Mouse (Mus musculus) MEL (cell line): ENCODE data around the gene Gjc2.

ENCODE experiments used
- CHD1 ChIP-seq: IDR thresholded peaks from 2 replicates; pipeline ENCODE4 v1.6.1; 2012; ENCODE audit warnings: low read depth, mild to moderate bottlenecking, inconsistent platforms, low read length, improper control_type of control experiment
- CTCF ChIP-seq, 3 experiments: IDR thresholded peaks in 2 of 3; conservative IDR thresholded peaks in 1 of 3; 2 replicates each; pipeline ENCODE4 v1.5.1; 2011 to 2012; ENCODE audit warnings: low read length in 3 of 3, low read depth in 2 of 3, mild to moderate bottlenecking in 2 of 3, improper control_type of control experiment in 1 of 3, inconsistent platforms in 1 of 3, mixed read lengths in 1 of 3, moderate library complexity in 1 of 3; ENCODE audit not compliant: control insufficient read depth in 1 of 3, insufficient read depth in 1 of 3, poor library complexity in 1 of 3, severe bottlenecking in 1 of 3
- E2F4 ChIP-seq: IDR thresholded peaks from 2 replicates; pipeline ENCODE4 v1.6.1; 2011; ENCODE audit warnings: low read depth, low read length, improper control_type of control experiment, borderline replicate concordance
- HCFC1 ChIP-seq: IDR thresholded peaks from 2 replicates; pipeline ENCODE4 v1.6.1; 2012; ENCODE audit warnings: low read depth, mild to moderate bottlenecking, inconsistent platforms, low read length, improper control_type of control experiment, moderate library complexity
- KAT2A ChIP-seq: conservative IDR thresholded peaks from 2 replicates; pipeline ENCODE4 v1.6.1; 2012; ENCODE audit warnings: low read depth, low read length, improper control_type of control experiment, inconsistent platforms
- MAZ ChIP-seq: IDR thresholded peaks from 2 replicates; pipeline ENCODE4 v1.6.1; 2012; ENCODE audit warnings: low read depth, mild to moderate bottlenecking, inconsistent platforms, low read length, improper control_type of control experiment
- POLR2A ChIP-seq, 2 experiments: IDR thresholded peaks; 2 replicates each; pipeline ENCODE4 v1.6.1; 2011 to 2012; ENCODE audit warnings: low read length in 2 of 2, mild to moderate bottlenecking in 2 of 2, control low read depth in 1 of 2, improper control_type of control experiment in 1 of 2, low read depth in 1 of 2, moderate library complexity in 1 of 2; ENCODE audit not compliant: control insufficient read depth in 1 of 2, insufficient read depth in 1 of 2, poor library complexity in 1 of 2
- RAD21 ChIP-seq: IDR thresholded peaks from 2 replicates; pipeline ENCODE4 v1.6.1; 2011; ENCODE audit warnings: mild to moderate bottlenecking, low read depth, low read length, improper control_type of control experiment
- TAL1 ChIP-seq: IDR thresholded peaks from 2 replicates; pipeline ENCODE4 v1.6.1; 2012; ENCODE audit warnings: mild to moderate bottlenecking, inconsistent platforms, low read length, moderate library complexity, mixed read lengths
- TBP ChIP-seq: IDR thresholded peaks from 2 replicates; pipeline ENCODE4 v1.8.0; 2011; ENCODE audit warnings: low read depth, low read length, improper control_type of control experiment
- ZMIZ1 ChIP-seq: IDR thresholded peaks from 2 replicates; pipeline ENCODE4 v1.6.1; 2012; ENCODE audit warnings: low read depth, mild to moderate bottlenecking, inconsistent platforms, low read length, improper control_type of control experiment, moderate library complexity

DNA sequence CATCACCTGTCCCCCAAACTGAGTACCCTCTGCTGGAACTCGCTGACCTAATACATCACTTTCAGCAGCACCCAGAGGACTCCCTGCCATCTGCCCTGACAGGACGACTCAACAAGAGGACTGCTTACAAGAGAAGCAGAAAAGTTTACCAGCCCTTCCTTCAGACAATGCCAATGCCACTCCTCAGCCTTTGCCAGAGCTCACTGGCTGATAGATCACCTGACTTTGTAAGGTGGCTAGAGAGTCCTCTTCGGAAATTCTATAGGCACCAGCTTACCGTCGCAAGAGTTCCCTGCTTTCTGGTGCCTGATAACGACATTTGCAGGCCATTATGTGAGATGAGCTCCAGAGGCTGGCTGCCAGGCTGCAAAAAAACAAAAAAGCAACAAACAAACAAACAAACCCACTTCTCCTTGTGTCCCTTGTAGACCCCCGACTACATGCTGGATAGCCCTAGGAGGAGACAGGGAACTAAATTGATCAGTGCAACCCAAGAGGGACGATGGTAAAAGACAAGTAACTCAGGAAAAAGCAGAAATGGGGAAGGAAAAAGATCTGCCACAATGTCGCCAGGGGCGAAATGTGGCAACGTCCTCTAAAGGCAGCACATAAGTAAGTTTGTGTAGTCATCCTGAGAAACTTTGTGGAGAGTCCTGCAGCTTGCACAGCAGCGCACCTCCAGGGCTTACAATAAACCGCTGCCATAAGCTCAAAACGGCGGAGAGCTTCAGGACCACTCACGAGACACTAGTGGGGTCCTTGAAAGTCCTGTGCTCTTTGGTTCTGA, 18.4 kb upstream of the Gjc2 start:
- no peak; a peak in 1 of 6 replicates for TF ChIP-seq CTCF (IDR thresholded peaks at IDR 0.05 in 2 of 3, conservative IDR thresholded peaks at IDR 0.05 in 1 of 3; ENCODE audit: control insufficient read depth in 1 of 3, insufficient read depth in 1 of 3, low read depth in 2 of 3, low read length in 3 of 3, poor library complexity in 1 of 3, severe bottlenecking in 1 of 3)
- TF ChIP-seq POLR2A (IDR thresholded peaks at IDR 0.05; ENCODE audit: control insufficient read depth in 1 of 2, insufficient read depth in 1 of 2, low read depth in 1 of 2, low read length in 2 of 2, poor library complexity in 1 of 2) = peak in 1 of 2 experiments; percentile 46; a peak in 1 of 4 replicates
- TF ChIP-seq RAD21 = no peak
- no peak for TF ChIP-seq E2F4
- no peak for TF ChIP-seq KAT2A
- TF ChIP-seq ZMIZ1 = 0 out of 2 replicates have a peak, but pooled peaks have one; percentile 40
- 0 out of 2 replicates have a peak, but pooled peaks have one; percentile 34 for TF ChIP-seq HCFC1
- TF ChIP-seq MAZ = no peak
- TF ChIP-seq CHD1 = peak; percentile 89
- no peak for TF ChIP-seq TBP
- no peak; the same call in 1 of the 2 replicates for TF ChIP-seq TAL1
